Mouse (Mus musculus): ENCODE measurements at regions not wholly inside any gene's neighbourhood (a gene's known extent, or its start where the extent isn't known, plus 50 kb on each side); places are given as distances from the start of the nearest gene placed in this dataset.

DNA sequence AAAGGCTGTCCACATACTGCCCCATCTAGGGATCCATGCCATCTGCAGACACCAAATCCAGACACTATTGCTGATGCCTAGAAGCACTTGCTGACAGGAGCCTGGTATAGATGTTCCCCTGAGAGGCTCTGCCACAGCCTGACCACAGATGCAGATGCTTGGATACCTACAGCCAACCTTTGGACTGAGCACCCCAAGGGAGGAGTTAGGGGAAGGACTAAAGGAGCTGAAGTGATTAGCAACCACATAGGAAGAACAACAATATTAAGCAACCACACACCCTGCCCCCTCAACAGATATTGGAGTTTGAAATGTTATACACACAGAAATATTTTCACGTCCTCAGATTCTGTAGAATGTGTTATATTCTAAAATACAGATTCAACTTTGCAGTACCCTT, 53.9 kb upstream of the Atxn7l3b start:
- dilution Hi-C loops (cut with MboI; ENCODE audit: extremely low pct_ligation_motif_present, extremely low pct_unique_long_range_greater_than_20kb, low sequenced_read_pairs) = no loop called here
- no peak for TF ChIP-seq TCF12 (IDR thresholded peaks at IDR 0.05; ENCODE audit: low read depth, low read length)
- no peak for TF ChIP-seq TBP (conservative IDR thresholded peaks at IDR 0.05; ENCODE audit: low read depth, low read length)
- TF ChIP-seq ZKSCAN1 (IDR thresholded peaks at IDR 0.05; ENCODE audit: borderline replicate concordance, low read depth, low read length) = no peak
- TF ChIP-seq MXI1 (IDR thresholded peaks at IDR 0.05; ENCODE audit: low read depth, low read length) = no peak
- no peak for TF ChIP-seq USF2 (conservative IDR thresholded peaks at IDR 0.05; ENCODE audit: low read depth, low read length)
- no peak for TF ChIP-seq NRF1 (IDR thresholded peaks at IDR 0.05; ENCODE audit: low read depth, low read length)
- TF ChIP-seq MEF2A (IDR thresholded peaks at IDR 0.05; ENCODE audit: borderline replicate concordance, low read depth, low read length) = no peak
- TF ChIP-seq BHLHE40 (IDR thresholded peaks at IDR 0.05; ENCODE audit: low read depth, low read length) = no peak
- no peak for TF ChIP-seq RCOR1 (conservative IDR thresholded peaks at IDR 0.05; ENCODE audit: low read depth, low read length)
- no peak for TF ChIP-seq RAD21 (IDR thresholded peaks at IDR 0.05; ENCODE audit: low read depth, low read length)
- no peak for TF ChIP-seq ZMIZ1 (IDR thresholded peaks at IDR 0.05; ENCODE audit: low read depth, low read length)
- TF ChIP-seq HCFC1 (IDR thresholded peaks at IDR 0.05; ENCODE audit: low read depth, low read length) = no peak
- no peak for TF ChIP-seq E2F4 (IDR thresholded peaks at IDR 0.05; ENCODE audit: insufficient replicate concordance, low read depth, low read length)
- TF ChIP-seq MAZ (IDR thresholded peaks at IDR 0.05; ENCODE audit: low read depth, low read length) = no peak
- TF ChIP-seq MAFK (IDR thresholded peaks at IDR 0.05; ENCODE audit: insufficient replicate concordance, low read length) = no peak
- TF ChIP-seq SMC3 (IDR thresholded peaks at IDR 0.05; ENCODE audit: low read depth, low read length) = no peak
- no peak for TF ChIP-seq MYC (IDR thresholded peaks at IDR 0.05; ENCODE audit: low read depth, low read length)
- no peak for TF ChIP-seq CHD1 (IDR thresholded peaks at IDR 0.05; ENCODE audit: low read depth, low read length)
- TF ChIP-seq GABPA (IDR thresholded peaks at IDR 0.05; ENCODE audit: insufficient replicate concordance, low read depth, low read length) = no peak
- H3K79me2 ChIP-seq (replicated peaks; ENCODE audit: control insufficient read depth, extremely low read depth, insufficient read depth, poor library complexity, severe bottlenecking) = no peaks in the 10 kb centered on the region
- no peaks in the 10 kb centered on the region for H3K4me1 ChIP-seq (ENCODE audit: control insufficient read depth in 1 of 2, insufficient read depth in 2 of 2)
- no peak for DNase-seq (ENCODE audit: extremely low read depth)
- no peak overlapping the region for H3K27ac ChIP-seq (ENCODE audit: insufficient read depth, low read depth)
- H3K9ac ChIP-seq (ENCODE audit: insufficient read depth, low read depth) = no peak overlapping the region
- H3K9me3 ChIP-seq (replicated peaks; ENCODE audit: low read length) = no peaks in the 10 kb centered on the region
- H3K27me3 ChIP-seq (replicated peaks) = no peaks in the 10 kb centered on the region
- H3K4me2 ChIP-seq (ENCODE audit: insufficient read depth, low read depth, poor library complexity, severe bottlenecking) = no peak overlapping the region
- in situ Hi-C loops (cut with MboI; ENCODE audit: low pct_ligation_motif_present, low pct_unique_long_range_greater_than_20kb, low sequenced_read_pairs) = no loop called here
- no peaks in the 10 kb centered on the region for H3K36me3 ChIP-seq (replicated peaks in 1 of 2; ENCODE audit: control insufficient read depth in 1 of 2, insufficient read depth in 1 of 2, low read length in 1 of 2)
- H3K4me3 ChIP-seq (replicated peaks in 1 of 3; ENCODE audit: low read depth in 2 of 3, low read length in 2 of 3, poor library complexity in 1 of 3) = no peak overlapping the region
